In genomic region chr13:21322509-21323375, GRCm38 (mm10) we compare ENCODE assay signal across 8 mouse cellular contexts. TPM values are rescaled to one million over a fixed set of nuclear protein-coding genes. Genes with fewer than 3 reads are reported as not detected.
A peak's percentile ranks its signal among the peaks of the same experiment; 100 is the strongest.
DNase-seq lines count a peak whose midpoint lies in the region; ATAC-seq lines count a peak whose summit lies in the region.

No protein-coding gene starts in this region.

- peak overlapping the region; percentile 44 for H3K4me3 ChIP-seq in kidney, embryonic 16.5 days (ENCODE audit: low read length)
- H3K4me3 ChIP-seq in forebrain, embryonic 14.5 days (ENCODE audit: low read depth, low read length), result peak overlapping the region; percentile 24
- peak overlapping the region; percentile 36 for H3K4me3 ChIP-seq in midbrain, embryonic 12.5 days

- H3K4me2 ChIP-seq in kidney, embryonic 16.5 days (replicated peaks; ENCODE audit: low read depth, low read length), result peak overlapping the region; percentile 53
- H3K4me2 ChIP-seq in forebrain, embryonic 14.5 days (ENCODE audit: low read length), result peak overlapping the region; percentile 42
- peak overlapping the region; percentile 52 for H3K4me2 ChIP-seq in midbrain, embryonic 12.5 days (replicated peaks)

- no peak for ATAC-seq in kidney, embryonic 16.5 days (ENCODE audit: low FRiP score, low TSS enrichment)
- ATAC-seq in forebrain, embryonic 14.5 days, result 0 out of 2 replicates have a peak, but pooled peaks have one; percentile 33
- ATAC-seq in midbrain, embryonic 12.5 days (ENCODE audit: low FRiP score, low read depth), result no peak
- ATAC-seq in megakaryocyte-erythroid progenitor cell, adult 5-6 weeks (replicated peaks; ENCODE audit: low FRiP score, low TSS enrichment, poor library complexity, severe bottlenecking), result no peak

- H3K27ac ChIP-seq in kidney, embryonic 16.5 days (ENCODE audit: low read length), result no peak overlapping the region
- H3K27ac ChIP-seq in forebrain, embryonic 14.5 days (ENCODE audit: low read depth, low read length), result no peak overlapping the region
- H3K27ac ChIP-seq in midbrain, embryonic 12.5 days (replicated peaks), result no peak overlapping the region

- H3K4me1 ChIP-seq in kidney, embryonic 16.5 days (ENCODE audit: insufficient read depth, low read length), result peaks cover 15% of the 10 kb centered on the region
- peaks cover 3% of the 10 kb centered on the region; the same call in 1 of the 2 replicates for H3K4me1 ChIP-seq in forebrain, embryonic 14.5 days (ENCODE audit: control insufficient read depth, insufficient read depth, low read length)
- 0 out of 2 replicates have a peak, but pooled peaks cover 8% of the 10 kb centered on the region for H3K4me1 ChIP-seq in midbrain, embryonic 12.5 days

- H3K9me3 ChIP-seq in kidney, embryonic 16.5 days (ENCODE audit: low read length), result no peaks in the 10 kb centered on the region
- no peaks in the 10 kb centered on the region for H3K9me3 ChIP-seq in forebrain, embryonic 14.5 days (replicated peaks; ENCODE audit: control insufficient read depth, low read length)
- H3K9me3 ChIP-seq in midbrain, embryonic 12.5 days, result no peaks in the 10 kb centered on the region

- no peaks in the 10 kb centered on the region for H3K27me3 ChIP-seq in kidney, embryonic 16.5 days (ENCODE audit: insufficient read depth, low read length)
- no peaks in the 10 kb centered on the region for H3K27me3 ChIP-seq in forebrain, embryonic 14.5 days (replicated peaks; ENCODE audit: control insufficient read depth, insufficient read depth, low read length)
- H3K27me3 ChIP-seq in midbrain, embryonic 12.5 days, result 0 out of 2 replicates have a peak, but pooled peaks cover 11% of the 10 kb centered on the region

- no peak overlapping the region for H3K9ac ChIP-seq in kidney, embryonic 16.5 days (replicated peaks; ENCODE audit: low read length)
- no peak overlapping the region for H3K9ac ChIP-seq in forebrain, embryonic 14.5 days (ENCODE audit: low read length)
- H3K9ac ChIP-seq in midbrain, embryonic 12.5 days (replicated peaks), result no peak overlapping the region

- DNase-seq in kidney, postnatal 14 days, result no peak
- DNase-seq in c-Kit-positive CD71-positive TER-119-negative erythroid progenitor cells, embryonic 14.5 days (ENCODE audit: low read depth), result peak; percentile 27
- peak; percentile 58 for DNase-seq in forebrain, embryonic 14.5 days (ENCODE audit: low spot score)
- peak; percentile 58 to 74 for DNase-seq in layer of hippocampus, postnatal 10 days (ENCODE audit: low spot score in 2 of 2)
- no peak for DNase-seq in ovary, postnatal 36 days (ENCODE audit: low spot score)

- H3K36me3 ChIP-seq in kidney, embryonic 16.5 days (ENCODE audit: insufficient read depth, low read length), result no peaks in the 10 kb centered on the region
- H3K36me3 ChIP-seq in forebrain, embryonic 14.5 days (ENCODE audit: control insufficient read depth, insufficient read depth, low read length), result no peaks in the 10 kb centered on the region
- no peaks in the 10 kb centered on the region for H3K36me3 ChIP-seq in midbrain, embryonic 12.5 days

- WGBS in kidney, embryonic 16.5 days, result 13% methylated on average over 18 of the region's 18 CpGs
- WGBS in forebrain, embryonic 14.5 days, result 9% methylated on average over 18 of the region's 18 CpGs
- 15% methylated on average over 18 of the region's 18 CpGs for WGBS in midbrain, embryonic 12.5 days

RNA-seq across cellular contexts. Expression of gene Gpx6, which starts 10.8 kb away (rescaled TPM):
- 10.7 and 11.8 TPM in 2 replicates for polyA plus RNA-seq in kidney, embryonic 16.5 days (2015; fragmentation: Nextera tagmentation; extraction: Ambion mirVana)
- not detected in 2 replicates for polyA plus RNA-seq in forebrain, embryonic 14.5 days (2014; fragmentation: Nextera tagmentation; extraction: Ambion mirVana)
- not detected for total RNA-seq in layer of hippocampus, postnatal 10 days (2021)
- not detected in 2 replicates for polyA plus RNA-seq in midbrain, embryonic 12.5 days (2016; fragmentation: Nextera tagmentation; extraction: Ambion mirVana)
- not detected in 2 replicates for total RNA-seq in megakaryocyte-erythroid progenitor cell, adult 5-6 weeks (2014; fragmentation: Nextera tagmentation)
- total RNA-seq in megakaryocyte-erythroid progenitor cell, adult 5-6 weeks (2017), result not detected in 2 replicates

RNA-seq across cellular contexts. Expression of gene Olfr1367, which starts 24.0 kb away (rescaled TPM):
- polyA plus RNA-seq in kidney, embryonic 16.5 days (2015; fragmentation: Nextera tagmentation; extraction: Ambion mirVana), result not detected in 2 replicates
- not detected in 2 replicates for polyA plus RNA-seq in forebrain, embryonic 14.5 days (2014; fragmentation: Nextera tagmentation; extraction: Ambion mirVana)
- total RNA-seq in layer of hippocampus, postnatal 10 days (2021), result not detected
- polyA plus RNA-seq in midbrain, embryonic 12.5 days (2016; fragmentation: Nextera tagmentation; extraction: Ambion mirVana), result not detected in 2 replicates
- not detected in 2 replicates for total RNA-seq in megakaryocyte-erythroid progenitor cell, adult 5-6 weeks (2014; fragmentation: Nextera tagmentation)
- not detected in 2 replicates for total RNA-seq in megakaryocyte-erythroid progenitor cell, adult 5-6 weeks (2017)

RNA-seq across cellular contexts. Expression of gene Gpx5, which starts 30.2 kb away (rescaled TPM):
- not detected in 2 replicates for polyA plus RNA-seq in kidney, embryonic 16.5 days (2015; fragmentation: Nextera tagmentation; extraction: Ambion mirVana)
- not detected in 2 replicates for polyA plus RNA-seq in forebrain, embryonic 14.5 days (2014; fragmentation: Nextera tagmentation; extraction: Ambion mirVana)
- not detected for total RNA-seq in layer of hippocampus, postnatal 10 days (2021)
- polyA plus RNA-seq in midbrain, embryonic 12.5 days (2016; fragmentation: Nextera tagmentation; extraction: Ambion mirVana), result not detected in 2 replicates
- total RNA-seq in megakaryocyte-erythroid progenitor cell, adult 5-6 weeks (2014; fragmentation: Nextera tagmentation), result not detected in 2 replicates
- not detected in 2 replicates for total RNA-seq in megakaryocyte-erythroid progenitor cell, adult 5-6 weeks (2017)

RNA-seq across cellular contexts. Expression of gene Zscan12, which starts 39.9 kb away (rescaled TPM):
- 12.9 and 13.9 TPM in 2 replicates for polyA plus RNA-seq in kidney, embryonic 16.5 days (2015; fragmentation: Nextera tagmentation; extraction: Ambion mirVana)
- 14.7 and 15.0 TPM in 2 replicates for polyA plus RNA-seq in forebrain, embryonic 14.5 days (2014; fragmentation: Nextera tagmentation; extraction: Ambion mirVana)
- total RNA-seq in layer of hippocampus, postnatal 10 days (2021), result 10 to 100 TPM in 1 of 2 experiments, 1 to 10 TPM in 1; 9.9 to 10.2 TPM
- polyA plus RNA-seq in midbrain, embryonic 12.5 days (2016; fragmentation: Nextera tagmentation; extraction: Ambion mirVana), result 20.3 and 20.7 TPM in 2 replicates
- 8.5 and 11.1 TPM in 2 replicates for total RNA-seq in megakaryocyte-erythroid progenitor cell, adult 5-6 weeks (2014; fragmentation: Nextera tagmentation)
- 11.0 and 20.0 TPM in 2 replicates for total RNA-seq in megakaryocyte-erythroid progenitor cell, adult 5-6 weeks (2017)

Comparison
In these comparisons a context has a peak if more than half of its experiments do, and no peak if none do; other contexts are left out.
1. DNase-seq: peak in c-Kit-positive CD71-positive TER-119-negative erythroid progenitor cells, embryonic 14.5 days (single experiment), forebrain, embryonic 14.5 days (single experiment) and layer of hippocampus, postnatal 10 days (2 of 2); none in kidney, postnatal 14 days (single experiment) and ovary, postnatal 36 days (single experiment).
2. RNA of gene Gpx6, which starts 10.8 kb away (polyA plus RNA-seq): 10.7 to 11.8 TPM in kidney, embryonic 16.5 days; not detected in midbrain, embryonic 12.5 days and not detected in forebrain, embryonic 14.5 days; every median in the first group is over 10 times any median in the second.
3. Peak in every context shown above with its lines, with median percentiles within 50 percentile points of each other: H3K4me2 ChIP-seq and H3K4me3 ChIP-seq.